Mouse (Mus musculus): ENCODE results near the gene Traip. TPM values are rescaled to one million over a fixed set of nuclear protein-coding genes. Genes with fewer than 3 reads are reported as not detected.

Gene Traip
- polyA plus RNA-seq, 2 experiments: 7.4 to 18.1 TPM

DNA sequence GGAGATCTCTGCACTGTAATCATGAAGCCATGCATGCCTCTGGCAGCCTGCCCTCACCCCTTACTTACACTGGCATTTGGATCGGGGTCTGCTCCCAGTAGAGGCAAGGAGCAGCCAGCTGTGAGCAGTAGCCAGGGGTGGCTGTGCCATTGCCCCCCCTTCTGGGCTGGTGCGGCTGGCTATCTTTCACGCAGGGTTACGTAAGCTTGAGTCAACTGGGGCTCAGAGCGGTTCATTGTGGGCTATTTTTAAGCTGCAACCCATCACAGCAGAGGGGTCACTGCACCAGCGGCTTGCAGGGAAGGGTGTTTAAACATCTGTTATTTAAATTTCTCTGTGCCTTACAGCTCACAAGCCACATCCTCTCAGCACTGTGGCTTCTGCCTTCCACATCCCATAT is 26.0 kb upstream of the Traip start:
- 23% methylated on average over 6 of the region's 6 CpGs for WGBS (ENCODE audit: insufficient replicate concordance)
- Histone ChIP-seq H3K4me2 (ENCODE audit: low read depth) (no peak overlapping the region), H3K27ac (no peak overlapping the region), H3K36me3 (replicated peaks; ENCODE audit: control insufficient read depth, insufficient read depth, low read depth) (no peaks in the 10 kb centered on the region), H3K9ac (replicated peaks) (no peak overlapping the region), H3K9me3 (ENCODE audit: control insufficient read depth, low read length) (no peaks in the 10 kb centered on the region), H3K4me1 (replicated peaks; ENCODE audit: control insufficient read depth in 2 of 2, insufficient read depth in 2 of 2, low read length in 1 of 2) (peaks cover 0 to 7% of the 10 kb centered on the region in 2 experiments; a peak in 1 of 4 replicates), H3K4me3 (ENCODE audit: insufficient read depth in 1 of 2, low read depth in 2 of 2, low read length in 2 of 2) (no peak overlapping the region), H3K27me3 (ENCODE audit: control insufficient read depth, insufficient read depth, low read length) (no peaks in the 10 kb centered on the region)
- ATAC-seq (ENCODE audit: insufficient read depth) (no peak), DNase-seq (ENCODE audit: low read depth in 3 of 3, low spot score in 3 of 3) (no peak)
- TF ChIP-seq EP300 (IDR thresholded peaks at IDR 0.05; ENCODE audit: low read depth) (no peak), CTCF (IDR thresholded peaks at IDR 0.05; ENCODE audit: low read depth) (peak; percentile 16; the same call in 1 of the 2 replicates)

DNA sequence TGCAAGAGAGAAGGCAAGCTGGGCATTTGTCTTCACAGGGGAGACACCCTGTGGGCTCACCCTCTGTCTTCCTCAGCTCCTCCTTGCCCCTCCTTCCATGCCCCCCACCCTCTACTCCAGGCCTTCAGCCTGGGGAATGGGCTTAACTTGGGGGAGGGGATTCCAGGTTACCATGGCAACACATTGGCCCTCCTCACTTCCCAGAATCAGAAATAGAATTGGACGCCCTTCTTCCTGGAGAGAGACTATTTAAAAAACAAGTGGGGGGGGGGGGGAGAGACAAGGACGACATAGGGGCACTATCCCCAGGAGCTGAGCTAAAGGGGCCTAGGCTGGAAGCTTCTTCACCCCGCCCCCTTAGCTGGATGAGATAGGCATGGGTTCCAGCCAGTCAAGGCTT is 24.7 kb upstream of the Traip start:
- Histone ChIP-seq H3K4me1 (replicated peaks; ENCODE audit: control insufficient read depth in 2 of 2, insufficient read depth in 2 of 2, low read length in 1 of 2) (peaks cover 0 to 7% of the 10 kb centered on the region in 2 experiments; a peak in 1 of 4 replicates), H3K4me3 (ENCODE audit: insufficient read depth in 1 of 2, low read depth in 2 of 2, low read length in 2 of 2) (no peak overlapping the region), H3K36me3 (replicated peaks; ENCODE audit: control insufficient read depth, insufficient read depth, low read depth) (no peaks in the 10 kb centered on the region), H3K27me3 (ENCODE audit: control insufficient read depth, insufficient read depth, low read length) (no peaks in the 10 kb centered on the region), H3K9me3 (ENCODE audit: control insufficient read depth, low read length) (no peaks in the 10 kb centered on the region), H3K4me2 (ENCODE audit: low read depth) (no peak overlapping the region), H3K27ac (no peak overlapping the region), H3K9ac (replicated peaks) (no peak overlapping the region)
- ATAC-seq (ENCODE audit: insufficient read depth) (no peak), DNase-seq (ENCODE audit: low read depth in 3 of 3, low spot score in 3 of 3) (no peak)
- 33% methylated on average over 3 of the region's 3 CpGs for WGBS (ENCODE audit: insufficient replicate concordance)
- no peak for TF ChIP-seq EP300 (IDR thresholded peaks at IDR 0.05; ENCODE audit: low read depth)
- TF ChIP-seq CTCF (IDR thresholded peaks at IDR 0.05; ENCODE audit: low read depth): no peak

DNA sequence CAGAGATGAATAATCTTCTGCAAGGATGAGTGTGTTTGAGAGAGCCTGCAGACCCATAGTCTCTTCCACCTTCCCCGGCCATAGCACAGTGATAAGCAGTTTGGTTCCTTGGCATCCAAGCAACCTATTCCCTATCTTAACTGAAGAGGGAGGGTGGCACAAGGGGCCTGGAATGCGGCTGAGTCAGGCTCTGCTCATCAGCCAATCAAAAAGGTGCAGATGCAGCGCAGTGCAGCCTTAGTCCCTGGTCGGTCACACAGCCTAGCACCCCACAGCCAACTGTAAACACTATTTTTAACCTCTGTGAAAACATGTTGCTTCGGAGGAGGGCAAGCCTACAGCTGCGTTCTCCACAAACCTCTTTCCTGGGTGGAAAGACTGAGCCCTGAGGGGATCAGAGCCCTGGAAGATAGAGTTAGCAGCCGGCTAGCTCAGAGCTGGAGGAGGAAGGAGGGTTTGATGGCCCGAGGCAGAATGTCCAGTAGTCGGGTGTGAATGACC is 23.0 kb upstream of the Traip start:
- no peak overlapping the region for H3K9ac ChIP-seq (replicated peaks)
- WGBS (ENCODE audit: insufficient replicate concordance): 36% methylated on average over 9 of the region's 9 CpGs
- no peak overlapping the region for H3K4me3 ChIP-seq (ENCODE audit: insufficient read depth in 1 of 2, low read depth in 2 of 2, low read length in 2 of 2)
- no peaks in the 10 kb centered on the region for H3K36me3 ChIP-seq (replicated peaks; ENCODE audit: control insufficient read depth, insufficient read depth, low read depth)
- H3K4me2 ChIP-seq (ENCODE audit: low read depth): no peak overlapping the region
- peaks cover 0 to 7% of the 10 kb centered on the region in 2 experiments; a peak in 1 of 4 replicates for H3K4me1 ChIP-seq (replicated peaks; ENCODE audit: control insufficient read depth in 2 of 2, insufficient read depth in 2 of 2, low read length in 1 of 2)
- TF ChIP-seq CTCF (IDR thresholded peaks at IDR 0.05; ENCODE audit: low read depth) (no peak), EP300 (IDR thresholded peaks at IDR 0.05; ENCODE audit: low read depth) (no peak)
- DNase-seq (ENCODE audit: low read depth in 3 of 3, low spot score in 3 of 3): no peak
- H3K9me3 ChIP-seq (ENCODE audit: control insufficient read depth, low read length): no peaks in the 10 kb centered on the region
- H3K27ac ChIP-seq: no peak overlapping the region
- ATAC-seq (ENCODE audit: insufficient read depth): no peak
- H3K27me3 ChIP-seq (ENCODE audit: control insufficient read depth, insufficient read depth, low read length): no peaks in the 10 kb centered on the region; the same call in 1 of the 2 replicates

DNA sequence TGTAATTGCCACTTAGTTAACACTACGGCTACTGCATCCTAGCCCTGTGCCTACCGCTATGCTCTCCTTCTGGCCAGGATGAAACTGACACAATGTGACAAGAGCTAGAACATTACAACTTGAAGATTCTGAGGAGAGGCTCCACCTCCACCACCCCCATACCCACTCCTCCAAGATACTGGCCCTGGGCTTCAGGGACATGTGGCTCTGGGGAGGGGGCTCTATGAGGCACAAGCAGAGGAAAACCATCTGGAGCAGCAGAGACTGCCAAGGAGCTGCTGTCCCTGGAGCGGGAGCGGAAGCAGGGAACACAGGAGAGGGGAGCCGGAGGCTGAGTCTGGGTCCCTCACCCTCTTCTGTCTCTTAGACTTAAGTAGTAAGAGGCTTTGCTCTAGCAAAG is 22.2 kb upstream of the Traip start:
- no peaks in the 10 kb centered on the region for H3K9me3 ChIP-seq (ENCODE audit: control insufficient read depth, low read length)
- no peak overlapping the region for H3K9ac ChIP-seq (replicated peaks)
- ATAC-seq (ENCODE audit: insufficient read depth) (no peak), DNase-seq (ENCODE audit: low read depth in 3 of 3, low spot score in 3 of 3) (no peak)
- no peak overlapping the region for H3K4me3 ChIP-seq (ENCODE audit: insufficient read depth in 1 of 2, low read depth in 2 of 2, low read length in 2 of 2)
- H3K4me1 ChIP-seq (replicated peaks; ENCODE audit: control insufficient read depth in 2 of 2, insufficient read depth in 2 of 2, low read length in 1 of 2): peaks cover 0 to 7% of the 10 kb centered on the region in 2 experiments; a peak in 1 of 4 replicates
- no peaks in the 10 kb centered on the region; the same call in 1 of the 2 replicates for H3K27me3 ChIP-seq (ENCODE audit: control insufficient read depth, insufficient read depth, low read length)
- 78% methylated on average over 5 of the region's 5 CpGs for WGBS (ENCODE audit: insufficient replicate concordance)
- H3K27ac ChIP-seq: no peak overlapping the region
- no peaks in the 10 kb centered on the region for H3K36me3 ChIP-seq (replicated peaks; ENCODE audit: control insufficient read depth, insufficient read depth, low read depth)
- no peak overlapping the region for H3K4me2 ChIP-seq (ENCODE audit: low read depth)
- TF ChIP-seq EP300 (IDR thresholded peaks at IDR 0.05; ENCODE audit: low read depth) (no peak), CTCF (IDR thresholded peaks at IDR 0.05; ENCODE audit: low read depth) (no peak)

DNA sequence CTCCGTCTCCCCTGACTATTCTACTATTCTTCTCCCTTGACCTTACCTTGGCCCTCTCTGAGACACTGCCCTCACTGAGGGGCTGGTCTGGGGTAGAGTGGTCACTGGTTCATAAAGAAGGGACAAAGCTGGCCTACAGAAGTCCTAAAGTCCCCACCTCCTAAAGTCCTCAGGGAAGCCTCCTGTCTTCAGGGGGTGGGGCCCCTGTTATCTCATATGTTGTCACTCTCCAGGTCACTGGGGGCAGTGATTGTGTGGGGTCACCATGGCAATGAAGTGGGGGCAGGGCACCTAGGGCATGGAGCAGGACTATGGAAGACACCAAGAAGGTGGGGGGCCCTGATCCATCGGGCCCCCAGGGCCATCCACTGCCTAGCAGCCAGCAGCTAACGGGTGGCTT is 21.8 kb upstream of the Traip start, which contains the start of gene Actl11:
Actl11 (plus strand) TSS at position 301 of the 400 bp plus-strand sequence.
- TF ChIP-seq CTCF (IDR thresholded peaks at IDR 0.05; ENCODE audit: low read depth) (no peak), EP300 (IDR thresholded peaks at IDR 0.05; ENCODE audit: low read depth) (no peak)
- Histone ChIP-seq H3K27me3 (ENCODE audit: control insufficient read depth, insufficient read depth, low read length) (no peaks in the 10 kb centered on the region; the same call in 1 of the 2 replicates), H3K27ac (no peak within 1 kb of the TSS), H3K9me3 (ENCODE audit: control insufficient read depth, low read length) (no peaks in the 10 kb centered on the region), H3K4me2 (ENCODE audit: low read depth) (no peak within 1 kb of the TSS), H3K36me3 (replicated peaks; ENCODE audit: control insufficient read depth, insufficient read depth, low read depth) (no peaks in the 10 kb centered on the region), H3K9ac (replicated peaks) (no peak within 1 kb of the TSS), H3K4me1 (replicated peaks; ENCODE audit: control insufficient read depth in 2 of 2, insufficient read depth in 2 of 2, low read length in 1 of 2) (peaks cover 0 to 7% of the 10 kb centered on the region in 2 experiments; a peak in 1 of 4 replicates), H3K4me3 (ENCODE audit: insufficient read depth in 1 of 2, low read depth in 2 of 2, low read length in 2 of 2) (no peak within 1 kb of the TSS)
- 53% methylated on average over 3 of the region's 3 CpGs for WGBS (ENCODE audit: insufficient replicate concordance)
- no peak for DNase-seq (ENCODE audit: low read depth in 3 of 3, low spot score in 3 of 3)
- no peak for ATAC-seq (ENCODE audit: insufficient read depth)
